Mouse (Mus musculus) megakaryocyte, embryonic 14.5 days (primary cell): ENCODE results near the gene Atp2b4.

ENCODE experiments used
- FLI1 ChIP-seq: IDR thresholded peaks from 2 replicates; pipeline ENCODE4 v1.6.1; 2012; ENCODE audit warnings: low read length, inconsistent platforms, mixed read lengths
- GATA1 ChIP-seq: IDR thresholded peaks from 3 replicates; pipeline ENCODE4 v1.6.1; 2012; ENCODE audit warnings: mixed read lengths, low read length, inconsistent platforms, borderline replicate concordance

DNA sequence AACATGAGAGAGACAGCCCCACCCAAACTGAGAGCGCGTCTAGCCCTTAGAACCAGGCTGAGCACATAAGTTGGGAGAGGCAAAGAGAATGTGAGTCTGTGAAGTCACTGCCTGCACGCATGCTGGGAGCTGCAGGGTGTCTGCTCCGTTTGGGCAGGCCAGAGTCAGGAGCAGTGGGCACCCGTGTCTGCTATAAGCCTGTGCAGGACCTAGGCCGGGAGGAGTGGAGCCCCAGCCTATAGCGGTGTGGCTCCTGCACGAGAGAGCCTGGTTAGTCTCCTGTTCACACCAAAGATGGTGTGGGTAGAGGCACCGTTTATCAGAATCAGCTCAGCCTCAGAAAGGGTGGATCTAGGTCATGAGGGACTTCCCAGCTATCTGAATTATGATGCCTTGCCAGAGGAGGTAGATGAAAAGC lies 55.8 kb downstream of the Atp2b4 start:
- TF ChIP-seq GATA1 (no peak), FLI1 (no peak)
